Mouse (Mus musculus) liver, postnatal 0 days (tissue): ENCODE results near the gene Dstn. TPM values are rescaled to one million over a fixed set of nuclear protein-coding genes. Genes with fewer than 3 reads are reported as not detected.

Experiments
- ATAC-seq: fragments of 200-750 bp; cut with Nextera tagmentation; 2 replicates; pipeline ENCODE4 v1.8.0; 2017; ENCODE audit warnings: mild to moderate bottlenecking, moderate library complexity
- DNase-seq: peaks from one replicate; pipeline ENCODE4 v3.0.0-alpha.2; 2016
- H3K27ac ChIP-seq: fragments of 300-500 bp; sonication (generic); 2 replicates; pipeline ENCODE4 v1.5.1; 2014; ENCODE audit warnings: antibody characterized with exemption, moderate library complexity, mild to moderate bottlenecking, low read depth
- H3K27me3 ChIP-seq: fragments of 300-500 bp; sonication (generic); 2 replicates; pipeline ENCODE4 v1.6.1; 2014; ENCODE audit warnings: low read length, control low read depth, mixed read lengths; ENCODE audit not compliant: insufficient read depth
- H3K36me3 ChIP-seq: fragments of 300-500 bp; sonication (generic); replicated peaks from 2 replicates; pipeline ENCODE4 v1.6.1; 2014; ENCODE audit warnings: mild to moderate bottlenecking, control low read depth, low read length, moderate library complexity, mixed read lengths; ENCODE audit not compliant: insufficient read depth
- H3K4me1 ChIP-seq: fragments of 300-500 bp; sonication (generic); 2 replicates; pipeline ENCODE4 v1.6.1; 2014; ENCODE audit warnings: antibody characterized with exemption, mild to moderate bottlenecking, control low read depth; ENCODE audit not compliant: insufficient read depth
- H3K4me2 ChIP-seq: fragments of 300-500 bp; sonication (generic); 2 replicates; pipeline ENCODE4 v1.6.1; 2014; ENCODE audit warnings: low read depth, mild to moderate bottlenecking, low read length, moderate library complexity, mixed read lengths
- H3K4me3 ChIP-seq: fragments of 300-500 bp; sonication (generic); 2 replicates; pipeline ENCODE4 v1.5.1; 2014; ENCODE audit warnings: low read depth, low read length
- H3K9ac ChIP-seq: fragments of 300-500 bp; sonication (generic); replicated peaks from 2 replicates; pipeline ENCODE4 v1.6.1; 2014; ENCODE audit warnings: mild to moderate bottlenecking, moderate library complexity
- H3K9me3 ChIP-seq: fragments of 300-500 bp; sonication (generic); 2 replicates; pipeline ENCODE4 v1.6.1; 2016; ENCODE audit warnings: mild to moderate bottlenecking, control low read depth, low read length, mixed read lengths
- CTCF ChIP-seq: sonication (generic); IDR thresholded peaks from 2 replicates; pipeline ENCODE4 v1.5.1; 2016; ENCODE audit warnings: antibody characterized with exemption, low read depth
- EP300 ChIP-seq: IDR thresholded peaks from 2 replicates; pipeline ENCODE4 v1.6.1; 2016; ENCODE audit warnings: antibody characterized with exemption, low read depth, mild to moderate bottlenecking
- WGBS: fragments of 180-500 bp; shearing (Covaris S2); extraction: QIAGEN DNeasy Blood & Tissue Kit; methylation state at CpG from one replicate; pipeline ENCODE4 v1.1.7; 2014; ENCODE audit not compliant: insufficient replicate concordance; 5-methylcytosine and 5-hydroxymethylcytosine counted together
- polyA plus RNA-seq: library from polyadenylated mRNA; unstranded; fragments of >200 nt; fragmentation: Nextera tagmentation; extraction: Ambion mirVana; gene quantifications from 2 replicates; pipeline ENCODE4 v1.2.1, GENCODE M21; 2015

The Dstn gene
- polyA plus RNA-seq, 1 experiment from 2014 or later = 155 TPM

GRCm38 (mm10) chr2:143988016-143988415, 72.9 kb downstream of the Dstn start:
- no peaks in the 10 kb centered on the region for H3K9me3 ChIP-seq
- H3K4me1 ChIP-seq = peaks cover 28% of the 10 kb centered on the region
- DNase-seq (no peak), ATAC-seq (no peak)
- no peak overlapping the region for H3K27ac ChIP-seq
- no peak overlapping the region for H3K4me2 ChIP-seq
- 78% methylated on average over 3 of the region's 3 CpGs for WGBS
- H3K36me3 ChIP-seq = peaks cover 26% of the 10 kb centered on the region
- no peak overlapping the region for H3K9ac ChIP-seq
- TF ChIP-seq CTCF (no peak), EP300 (no peak)
- no peak overlapping the region for H3K4me3 ChIP-seq
- H3K27me3 ChIP-seq = no peaks in the 10 kb centered on the region

DNA sequence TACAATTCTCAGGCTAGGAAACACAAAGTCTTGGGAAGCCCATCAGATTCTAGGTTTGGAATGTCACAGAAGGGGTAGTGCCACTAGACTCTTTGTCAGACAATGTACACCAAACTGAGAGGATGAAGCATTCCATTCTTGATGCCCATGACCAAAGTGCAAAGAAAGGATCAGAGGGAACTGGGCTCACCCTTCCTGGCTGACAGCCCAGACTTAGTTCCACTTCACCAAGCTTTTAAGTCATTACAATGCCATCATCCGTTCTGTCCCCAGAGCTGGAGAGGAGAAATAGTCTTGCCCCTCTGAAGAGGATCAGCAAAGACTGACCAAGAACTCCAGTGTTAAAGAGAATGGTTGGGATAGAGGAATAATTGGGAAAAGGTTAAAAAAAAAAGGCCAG, 75.9 kb downstream of the Dstn start:
- H3K4me2 ChIP-seq = no peak overlapping the region; the same call in 1 of the 2 replicates
- H3K4me3 ChIP-seq = no peak overlapping the region
- H3K36me3 ChIP-seq = peaks cover 6% of the 10 kb centered on the region
- H3K9me3 ChIP-seq = no peaks in the 10 kb centered on the region
- no peak overlapping the region for H3K9ac ChIP-seq
- no peak overlapping the region for H3K27ac ChIP-seq
- H3K27me3 ChIP-seq = no peaks in the 10 kb centered on the region
- DNase-seq (no peak), ATAC-seq (no peak)
- TF ChIP-seq EP300 (no peak), CTCF (no peak)
- peaks cover 40% of the 10 kb centered on the region for H3K4me1 ChIP-seq
- WGBS = 30% methylated on average over 1 of the region's 1 CpGs

DNA sequence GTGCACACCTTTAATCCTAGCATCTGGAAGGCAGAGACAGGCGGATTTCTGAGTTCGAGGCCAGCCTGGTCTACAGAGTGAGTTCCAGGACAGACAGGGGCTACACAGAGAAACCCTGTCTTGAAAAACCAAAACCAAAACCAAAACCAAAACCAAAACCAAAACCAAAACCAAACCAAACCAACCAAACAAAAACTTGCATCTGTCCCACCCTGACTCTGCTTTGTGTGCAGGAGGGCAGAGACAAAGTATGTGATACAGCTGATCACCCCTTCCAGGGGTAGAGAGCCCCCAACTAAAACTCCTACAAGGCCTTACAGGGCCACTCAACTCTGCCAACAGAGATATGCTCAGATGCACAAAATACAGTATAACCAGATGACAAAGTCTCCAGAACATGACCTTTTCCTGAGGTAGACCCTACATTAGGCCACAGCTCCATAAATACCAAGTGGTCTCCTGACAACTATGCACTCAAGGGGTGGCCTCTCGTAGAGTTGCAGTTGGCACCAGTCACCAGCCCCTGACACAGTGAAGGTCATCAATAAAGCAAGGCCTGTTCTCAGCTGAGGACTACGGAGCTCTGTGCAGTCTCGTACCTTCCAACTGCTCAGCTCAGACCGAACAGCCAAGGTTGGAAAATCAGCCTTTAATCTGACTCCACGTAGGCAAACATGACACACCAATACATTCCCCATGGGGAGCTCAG, 77.0 kb downstream of the Dstn start:
- no peak for TF ChIP-seq EP300
- no peak for TF ChIP-seq CTCF
- Histone ChIP-seq H3K27me3 (no peaks in the 10 kb centered on the region), H3K9ac (no peak overlapping the region), H3K36me3 (peaks cover 6% of the 10 kb centered on the region; the same call in 1 of the 2 replicates), H3K4me2 (peak overlapping the region; percentile 20; the same call in 1 of the 2 replicates), H3K4me1 (peaks cover 42% of the 10 kb centered on the region), H3K27ac (0 out of 2 replicates have a peak overlapping the region, but pooled peaks have one; percentile 13), H3K4me3 (no peak overlapping the region), H3K9me3 (no peaks in the 10 kb centered on the region)
- WGBS = 68% methylated on average over 7 of the region's 7 CpGs
- ATAC-seq (no peak), DNase-seq (no peak)

Other genes with a start within 250 kb of the Dstn start
- gene Bfsp1, start 52.1 kb upstream of the Dstn start, polyA plus RNA-seq = 0.12 and 0.17 TPM in 2 replicates
- 74.3 and 74.7 TPM in 2 replicates for gene Rrbp1, start 95.9 kb downstream of the Dstn start, polyA plus RNA-seq
- gene Banf2, start 117.7 kb downstream of the Dstn start, polyA plus RNA-seq = not detected in 2 replicates